Mouse (Mus musculus) liver, postnatal 0 days (tissue): ENCODE data around the gene Bdh2.

Experiments
- CTCF ChIP-seq: sonication (generic); IDR thresholded peaks from 2 replicates; pipeline ENCODE4 v1.5.1; 2016; ENCODE audit warnings: antibody characterized with exemption, low read depth
- EP300 ChIP-seq: IDR thresholded peaks from 2 replicates; pipeline ENCODE4 v1.6.1; 2016; ENCODE audit warnings: antibody characterized with exemption, low read depth, mild to moderate bottlenecking

DNA sequence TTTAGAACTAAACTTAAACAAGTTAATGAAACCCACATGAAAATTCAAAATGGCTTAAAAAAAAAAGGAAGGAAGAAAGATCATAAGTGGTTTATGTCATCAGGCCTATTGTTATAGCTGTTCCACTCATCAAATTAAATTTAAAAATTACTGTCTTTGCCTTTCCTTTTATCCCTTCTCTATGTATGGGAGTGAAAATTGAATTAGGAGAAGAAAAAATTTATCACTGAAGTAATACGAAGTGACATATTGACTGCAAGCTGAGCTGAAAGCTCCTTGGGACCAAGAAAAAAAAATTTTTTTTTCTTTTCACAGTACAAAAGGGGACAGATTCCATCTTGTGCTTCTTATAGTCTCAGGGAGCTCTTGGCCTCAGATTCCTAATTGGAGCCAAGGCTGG is 14.5 kb downstream of the Bdh2 start:
- TF ChIP-seq CTCF (no peak), EP300 (no peak)
